Comparison of ENCODE assay signal across 13 mouse cellular contexts in genomic region chr12:118186120-118186880, GRCm38 (mm10). TPM values are rescaled to one million over a fixed set of nuclear protein-coding genes. Genes with fewer than 3 reads are reported as not detected.
DNase-seq lines count a peak whose midpoint lies in the region; ATAC-seq and TF ChIP-seq lines count a peak whose summit lies in the region.
"Had no signal": no experiment of that assay in that cellular context is flagged by ENCODE, and none has a peak within 500 bp of the region (broad histone marks: within the 10 kb centered on the region; RNA-seq: fewer than 3 reads in every experiment).

No protein-coding gene starts in this region.

- H3K4me3 ChIP-seq in kidney, embryonic 14.5 days (ENCODE audit: low read length): no peak overlapping the region
- no peak overlapping the region for H3K4me3 ChIP-seq in intestine, postnatal 0 days (ENCODE audit: low read depth, low read length)
- no peak overlapping the region for H3K4me3 ChIP-seq in liver, embryonic 16.5 days (ENCODE audit: low read depth, low read length)
- no peak overlapping the region for H3K4me3 ChIP-seq in hindbrain, embryonic 16.5 days (ENCODE audit: low read length)
- H3K4me3 ChIP-seq: forebrain, embryonic 13.5 days; limb, embryonic 15.5 days had no signal

- peak; percentile 81 for ATAC-seq in kidney, embryonic 14.5 days (ENCODE audit: low FRiP score, low TSS enrichment)
- peak; percentile 42; the same call in 1 of the 2 replicates for ATAC-seq in intestine, postnatal 0 days
- peak; percentile 85 for ATAC-seq in liver, embryonic 16.5 days (ENCODE audit: low read depth)
- ATAC-seq in erythroblast, adult 5-6 weeks (replicated peaks; ENCODE audit: low FRiP score, poor library complexity, severe bottlenecking): no peak
- ATAC-seq in hindbrain, embryonic 16.5 days: no peak
- ATAC-seq in megakaryocyte, adult 5-6 weeks (ENCODE audit: poor library complexity, severe bottlenecking): no peak

- H3K27me3 ChIP-seq in kidney, embryonic 14.5 days (ENCODE audit: control insufficient read depth, insufficient read depth, low read length): peaks cover 4% of the 10 kb centered on the region
- H3K27me3 ChIP-seq in intestine, postnatal 0 days (replicated peaks; ENCODE audit: control insufficient read depth, insufficient read depth, low read length): no peaks in the 10 kb centered on the region
- H3K27me3 ChIP-seq in liver, embryonic 16.5 days (ENCODE audit: control insufficient read depth, insufficient read depth, low read depth, low read length): no peaks in the 10 kb centered on the region
- peaks cover 2% of the 10 kb centered on the region; the same call in 1 of the 2 replicates for H3K27me3 ChIP-seq in hindbrain, embryonic 16.5 days (replicated peaks; ENCODE audit: control insufficient read depth, insufficient read depth, low read length)
- H3K27me3 ChIP-seq: limb, embryonic 15.5 days had no signal

- no peak for TF ChIP-seq CTCF in intestine, postnatal 0 days (IDR thresholded peaks at IDR 0.05; ENCODE audit: low read depth)

- H3K9ac ChIP-seq in kidney, embryonic 14.5 days (ENCODE audit: low read depth, low read length): no peak overlapping the region
- no peak overlapping the region for H3K9ac ChIP-seq in intestine, postnatal 0 days (ENCODE audit: low read depth, low read length)
- no peak overlapping the region for H3K9ac ChIP-seq in liver, embryonic 16.5 days (ENCODE audit: low read depth, low read length)
- H3K9ac ChIP-seq in hindbrain, embryonic 16.5 days (ENCODE audit: low read depth, low read length): no peak overlapping the region
- H3K9ac ChIP-seq: forebrain, embryonic 13.5 days; limb, embryonic 15.5 days had no signal

- 9% methylated on average over 4 of the region's 4 CpGs for WGBS in kidney, embryonic 14.5 days
- 5% methylated on average over 4 of the region's 4 CpGs for WGBS in intestine, postnatal 0 days
- WGBS in liver, embryonic 16.5 days (ENCODE audit: insufficient replicate concordance): 38% methylated on average over 4 of the region's 4 CpGs
- 42% methylated on average over 4 of the region's 4 CpGs for WGBS in hindbrain, embryonic 16.5 days

- peaks cover 6% of the 10 kb centered on the region; the same call in 1 of the 2 replicates for H3K4me1 ChIP-seq in kidney, embryonic 14.5 days (ENCODE audit: control insufficient read depth, insufficient read depth, low read length)
- H3K4me1 ChIP-seq in intestine, postnatal 0 days (replicated peaks; ENCODE audit: control insufficient read depth, insufficient read depth, low read length): peaks cover 12% of the 10 kb centered on the region; the same call in 1 of the 2 replicates
- H3K4me1 ChIP-seq in liver, embryonic 16.5 days (ENCODE audit: control insufficient read depth, low read depth, low read length): peaks cover 3% of the 10 kb centered on the region
- H3K4me1 ChIP-seq in hindbrain, embryonic 16.5 days (ENCODE audit: control insufficient read depth, insufficient read depth, low read depth, low read length): no peaks in the 10 kb centered on the region

- H3K9me3 ChIP-seq in kidney, embryonic 14.5 days (ENCODE audit: control insufficient read depth, low read length): no peaks in the 10 kb centered on the region
- no peaks in the 10 kb centered on the region for H3K9me3 ChIP-seq in intestine, postnatal 0 days (ENCODE audit: control insufficient read depth)
- H3K9me3 ChIP-seq in liver, embryonic 16.5 days (replicated peaks; ENCODE audit: control insufficient read depth, low read length): no peaks in the 10 kb centered on the region
- H3K9me3 ChIP-seq in hindbrain, embryonic 16.5 days (ENCODE audit: control insufficient read depth, low read length): no peaks in the 10 kb centered on the region
- H3K9me3 ChIP-seq: forebrain, embryonic 13.5 days; limb, embryonic 15.5 days had no signal

- H3K4me2 ChIP-seq in kidney, embryonic 14.5 days (replicated peaks; ENCODE audit: low read depth, low read length): no peak overlapping the region
- peak overlapping the region; percentile 18 for H3K4me2 ChIP-seq in intestine, postnatal 0 days (replicated peaks; ENCODE audit: low read depth)
- 0 out of 2 replicates have a peak overlapping the region, but pooled peaks have one; percentile 4 for H3K4me2 ChIP-seq in liver, embryonic 16.5 days (ENCODE audit: low read depth, low read length)
- no peak overlapping the region for H3K4me2 ChIP-seq in hindbrain, embryonic 16.5 days (ENCODE audit: low read length)
- H3K4me2 ChIP-seq: forebrain, embryonic 13.5 days; limb, embryonic 15.5 days had no signal

- no peaks in the 10 kb centered on the region for H3K36me3 ChIP-seq in kidney, embryonic 14.5 days (ENCODE audit: control insufficient read depth, insufficient read depth, low read length)
- no peaks in the 10 kb centered on the region for H3K36me3 ChIP-seq in intestine, postnatal 0 days (ENCODE audit: control insufficient read depth, insufficient read depth)
- H3K36me3 ChIP-seq in liver, embryonic 16.5 days (ENCODE audit: control insufficient read depth, insufficient read depth): no peaks in the 10 kb centered on the region
- H3K36me3 ChIP-seq in hindbrain, embryonic 16.5 days (ENCODE audit: control insufficient read depth, insufficient read depth, low read length): no peaks in the 10 kb centered on the region
- H3K36me3 ChIP-seq: limb, embryonic 15.5 days had no signal

- no peak for DNase-seq in kidney, postnatal 25 days
- DNase-seq in embryo, embryonic 10 days (ENCODE audit: low spot score): peak; percentile 21
- DNase-seq: adrenal gland, adult 2 months; heart, postnatal 4 days had no signal

- no peak overlapping the region for H3K27ac ChIP-seq in kidney, embryonic 14.5 days (ENCODE audit: low read depth, low read length)
- no peak overlapping the region for H3K27ac ChIP-seq in intestine, postnatal 0 days (ENCODE audit: low read depth, low read length)
- H3K27ac ChIP-seq in liver, embryonic 16.5 days (ENCODE audit: low read length): no peak overlapping the region
- H3K27ac ChIP-seq in hindbrain, embryonic 16.5 days (ENCODE audit: low read depth, low read length): no peak overlapping the region
- H3K27ac ChIP-seq: forebrain, embryonic 13.5 days; limb, embryonic 15.5 days had no signal

RNA-seq across cellular contexts. Expression of gene Dnah11, which starts 12.5 kb away (rescaled TPM):
- 0.24 and 0.30 TPM in 2 replicates for polyA plus RNA-seq in kidney, embryonic 14.5 days (2014; fragmentation: Nextera tagmentation; extraction: Ambion mirVana)
- polyA plus RNA-seq in intestine, postnatal 0 days (2015; fragmentation: Nextera tagmentation; extraction: Ambion mirVana): 0.01 and 0.08 TPM in 2 replicates
- 0.06 and 0.17 TPM in 2 replicates for polyA plus RNA-seq in liver, embryonic 16.5 days (2015; fragmentation: Nextera tagmentation; extraction: Ambion mirVana)
- not detected in 2 replicates for total RNA-seq in erythroblast, adult 5-6 weeks (2015; ENCODE audit: low replicate concordance)
- total RNA-seq in erythroblast, adult 5-6 weeks (2017; ENCODE audit: low replicate concordance): 0.14 TPM in 1 of 2 replicates, not detected in the other
- 0.19 and 0.26 TPM in 2 replicates for polyA plus RNA-seq in hindbrain, embryonic 16.5 days (2015; fragmentation: Nextera tagmentation; extraction: Ambion mirVana)
- not detected in 2 replicates for total RNA-seq in megakaryocyte, adult 5-6 weeks (2015)
- total RNA-seq in megakaryocyte, adult 5-6 weeks (2017): not detected in 2 replicates
- total RNA-seq: neutrophil, adult 5-6 weeks had no signal
- polyA plus RNA-seq: adrenal gland, adult 2 months had no signal

Comparison
In these comparisons a context has a peak if more than half of its experiments do, and no peak if none do; other contexts are left out.
1. ATAC-seq: peak in kidney, embryonic 14.5 days (single experiment), intestine, postnatal 0 days (single experiment) and liver, embryonic 16.5 days (single experiment); none in erythroblast, adult 5-6 weeks (single experiment), hindbrain, embryonic 16.5 days (single experiment) and megakaryocyte, adult 5-6 weeks (single experiment).
2. H3K4me2 ChIP-seq: peak in intestine, postnatal 0 days (single experiment) and liver, embryonic 16.5 days (single experiment); none in kidney, embryonic 14.5 days (single experiment) and hindbrain, embryonic 16.5 days (single experiment).